Mouse (Mus musculus) kidney, postnatal 36 days (tissue): ENCODE measurements around the gene Selenoo.

Experiments
- DNase-seq, 2 experiments: peaks; one replicate each; pipeline ENCODE4 v3.0.0; 2021 to 2022; ENCODE audit warnings: mixed read lengths in 2 of 2

The Selenoo gene

GRCm38 (mm10) chr15:89088607-89089247 lies at the start of gene Selenoo:
Gene Selenoo (plus strand): TSS chr15:89089084.
- peak; percentile 95 to 96 for DNase-seq

GRCm38 (mm10) chr15:89044381-89044780 lies 44.5 kb upstream of the Selenoo start:
- DNase-seq = no peak

GRCm38 (mm10) chr15:89046356-89046755 lies 42.5 kb upstream of the Selenoo start:
- no peak for DNase-seq

- no peak for DNase-seq
Observed at GRCm38 (mm10) chr15:89054666-89055065, 34.2 kb upstream of the Selenoo start.

- DNase-seq = no peak
Observed at GRCm38 (mm10) chr15:89058736-89059135, 30.1 kb upstream of the Selenoo start.

GRCm38 (mm10) chr15:89059161-89059931 lies 29.5 kb upstream of the Selenoo start, which contains the start of gene Panx2:
Gene Panx2 (plus strand): TSS chr15:89059734.
- no peak for DNase-seq

DNA sequence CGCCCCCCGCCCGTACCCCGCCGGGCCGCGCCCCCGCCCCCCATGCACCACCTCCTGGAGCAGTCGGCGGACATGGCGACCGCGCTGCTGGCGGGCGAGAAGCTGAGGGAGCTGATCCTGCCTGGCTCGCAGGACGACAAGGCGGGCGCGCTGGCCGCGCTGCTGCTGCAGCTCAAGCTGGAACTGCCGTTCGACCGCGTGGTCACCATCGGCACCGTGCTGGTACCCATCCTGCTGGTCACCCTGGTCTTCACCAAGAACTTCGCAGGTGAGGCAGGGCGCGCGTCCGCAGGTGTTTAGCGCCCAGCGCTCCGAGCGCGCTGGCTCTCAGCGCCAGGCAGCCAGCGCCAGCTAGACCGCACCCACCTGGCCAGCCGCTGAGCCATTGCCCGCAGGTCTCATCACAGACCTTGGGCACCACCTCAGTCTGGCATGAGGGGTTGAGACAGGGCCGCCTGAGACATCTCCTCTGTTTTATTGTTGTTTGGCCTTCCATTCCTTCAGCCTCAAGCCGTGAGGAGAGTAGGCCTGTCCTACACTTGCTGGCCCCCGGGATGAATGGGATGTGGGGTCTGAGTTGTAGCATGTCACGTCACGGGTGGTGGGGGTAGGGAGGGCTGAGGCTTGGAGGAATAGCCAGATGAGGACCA lies 28.7 kb upstream of the Selenoo start:
- peak in 1 of 2 experiments; percentile 50 for DNase-seq

- DNase-seq = no peak
Observed at GRCm38 (mm10) chr15:89060811-89061460, 27.9 kb upstream of the Selenoo start.

DNA sequence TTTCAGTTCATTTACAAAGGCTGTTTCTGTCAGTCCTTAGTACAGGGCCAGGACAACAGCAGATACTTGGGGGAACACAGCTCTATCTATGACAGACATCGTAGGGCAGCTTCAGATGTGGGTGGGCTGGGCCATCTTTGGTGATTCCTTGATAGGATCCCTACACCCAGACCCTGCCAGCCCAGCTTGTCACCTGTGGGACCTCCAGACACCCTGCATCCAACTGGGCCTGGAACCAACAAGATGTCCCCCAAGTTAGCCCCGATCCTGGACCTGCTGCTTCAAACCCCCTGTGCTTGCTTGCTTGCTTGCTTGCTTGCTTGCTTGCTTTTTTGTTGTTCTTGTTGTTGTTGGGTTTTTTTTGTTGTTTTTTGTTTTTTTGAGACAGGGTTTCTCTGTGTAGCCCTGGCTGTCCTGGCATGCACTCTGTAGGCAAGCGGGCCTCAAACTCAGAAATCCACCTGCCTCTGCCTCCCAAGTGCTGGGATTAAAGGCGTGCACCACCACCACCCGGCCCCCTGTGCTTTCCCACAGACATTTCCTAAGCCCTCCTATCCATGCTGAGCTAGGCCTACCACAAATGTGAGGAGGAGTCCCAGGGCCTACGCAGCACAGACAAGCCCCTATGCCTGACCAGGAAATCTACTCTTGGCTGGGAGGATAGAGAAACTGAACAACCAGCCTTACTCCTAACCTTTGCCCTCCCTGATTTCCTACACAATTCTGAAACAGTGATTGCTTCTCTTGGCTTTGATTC lies 26.9 kb upstream of the Selenoo start:
- DNase-seq = no peak

- no peak for DNase-seq
Observed at GRCm38 (mm10) chr15:89062518-89062910, 26.4 kb upstream of the Selenoo start.

DNA sequence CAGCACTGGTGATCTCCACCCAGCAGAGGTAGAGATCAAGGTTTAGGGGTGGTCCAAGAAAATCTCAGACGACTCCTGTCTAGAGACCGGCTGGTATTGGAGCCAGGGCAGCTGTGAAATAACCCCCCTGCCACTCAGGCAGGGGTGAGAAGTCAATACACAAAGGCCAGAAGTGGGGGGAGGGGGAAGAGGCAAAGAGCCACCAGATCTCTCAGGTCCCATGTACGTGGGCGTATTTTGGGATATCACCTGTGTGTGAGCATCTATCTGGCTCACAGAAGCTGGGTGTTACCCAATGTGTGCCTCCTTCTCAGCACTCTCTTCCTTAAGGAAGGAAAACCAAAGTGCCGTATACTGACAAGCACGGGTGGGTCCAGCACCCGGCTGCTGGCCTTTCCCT lies 25.9 kb upstream of the Selenoo start:
- DNase-seq = no peak

DNA sequence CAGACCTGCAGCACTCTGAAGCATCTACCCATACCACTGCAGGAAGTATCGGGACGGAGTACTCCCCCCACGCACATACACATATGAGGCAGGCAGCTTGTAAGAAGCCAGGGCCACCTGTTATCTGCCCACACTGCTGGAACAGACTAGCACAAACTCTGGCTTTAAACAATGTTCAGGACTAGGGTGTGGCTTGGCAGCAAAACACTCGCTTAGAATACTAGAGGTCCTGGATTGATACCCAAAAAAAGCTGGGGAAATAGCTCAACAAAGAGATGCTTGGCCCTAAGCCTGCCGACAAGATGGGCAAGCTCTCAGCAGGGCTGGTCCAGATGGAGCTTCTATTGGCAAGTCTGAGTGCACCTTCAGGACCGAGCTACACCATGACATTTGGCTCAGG lies 25.3 kb upstream of the Selenoo start:
- DNase-seq = no peak

GRCm38 (mm10) chr15:89064891-89065290 lies 24.0 kb upstream of the Selenoo start:
- DNase-seq = no peak

DNA sequence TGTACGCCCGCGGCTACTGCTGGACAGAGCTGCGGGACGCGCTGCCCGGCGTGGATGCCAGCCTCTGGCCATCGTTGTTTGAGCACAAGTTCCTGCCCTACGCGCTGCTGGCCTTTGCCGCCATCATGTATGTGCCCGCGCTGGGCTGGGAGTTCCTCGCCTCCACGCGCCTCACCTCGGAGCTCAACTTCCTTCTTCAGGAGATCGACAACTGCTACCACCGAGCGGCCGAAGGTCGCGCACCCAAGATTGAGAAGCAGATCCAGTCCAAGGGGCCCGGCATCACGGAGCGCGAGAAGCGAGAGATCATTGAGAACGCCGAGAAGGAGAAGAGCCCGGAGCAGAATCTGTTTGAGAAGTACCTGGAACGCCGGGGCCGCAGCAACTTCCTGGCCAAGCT lies 21.3 kb upstream of the Selenoo start:
- DNase-seq = no peak

GRCm38 (mm10) chr15:89068226-89068625 lies 20.7 kb upstream of the Selenoo start:
- no peak for DNase-seq

GRCm38 (mm10) chr15:89069336-89069840 lies 19.5 kb upstream of the Selenoo start:
- no peak for DNase-seq

GRCm38 (mm10) chr15:89070606-89071005 lies 18.3 kb upstream of the Selenoo start:
- no peak for DNase-seq

DNA sequence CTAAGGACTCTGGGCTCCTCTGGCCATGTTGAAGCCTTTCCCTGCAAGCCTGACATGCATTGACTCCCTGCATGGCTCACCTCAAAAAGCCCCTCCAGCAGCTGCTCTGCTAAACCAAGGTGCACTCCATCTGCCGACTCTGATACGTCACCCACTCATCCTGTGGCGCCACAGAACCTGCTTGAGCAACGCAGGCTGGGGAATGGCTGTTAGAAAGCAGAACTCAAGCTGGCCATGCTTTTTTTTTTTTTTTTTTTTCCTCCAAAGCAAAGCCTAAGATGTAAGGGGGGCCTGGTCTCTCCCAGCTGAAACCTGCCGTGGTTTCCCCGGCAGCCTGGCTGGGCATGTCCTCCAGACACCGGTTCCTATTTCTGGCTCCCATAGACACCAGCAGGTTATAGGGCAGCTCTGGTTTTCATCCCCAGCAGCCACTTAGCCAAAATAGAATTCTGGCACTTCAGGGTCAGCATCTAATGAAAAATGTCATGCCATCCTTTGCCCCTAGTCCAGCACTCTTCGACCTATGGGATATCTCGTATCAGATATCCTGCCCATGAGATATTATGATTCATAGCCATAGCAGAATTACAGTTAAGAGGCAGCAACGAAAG lies 14.8 kb upstream of the Selenoo start:
- no peak for DNase-seq

- peak in 1 of 2 experiments; percentile 37 for DNase-seq
Observed at GRCm38 (mm10) chr15:89074613-89075477, 14.0 kb upstream of the Selenoo start, which contains the start of gene Trabd. Gene Trabd (plus strand): TSS chr15:89075124.

- DNase-seq = peak; percentile 92 to 96
Observed at GRCm38 (mm10) chr15:89075478-89076147, 13.3 kb upstream of the Selenoo start.
